Mouse (Mus musculus) macrophage (primary cell): ENCODE measurements around the gene BC147527. TPM values are rescaled to one million over a fixed set of nuclear protein-coding genes. Genes with fewer than 3 reads are reported as not detected.
"Not testable (repeated sequence)": the region's sequence is repeated elsewhere in the genome, so short reads cannot be mapped to it uniquely, and the experiment has no call there.

Experiments
- H3K27ac ChIP-seq: fragments of 350-480 bp; formaldehyde crosslinking; 2 replicates; pipeline ENCODE4 v1.9.0; 2021
- H3K36me3 ChIP-seq: fragments of 350-480 bp; formaldehyde crosslinking; 2 replicates; pipeline ENCODE4 v1.9.0; 2021; ENCODE audit errors: inconsistent target
- H3K4me3 ChIP-seq: fragments of 350-480 bp; formaldehyde crosslinking; 2 replicates; pipeline ENCODE4 v1.9.0; 2021; ENCODE audit errors: inconsistent target
- H3K79me2 ChIP-seq: fragments of 350-480 bp; formaldehyde crosslinking; 2 replicates; pipeline ENCODE4 v1.9.0; 2021; ENCODE audit errors: inconsistent target
- WGBS: methylation state at CpG from one replicate; pipeline ENCODE4 v1.1.7; 2026; ENCODE audit warnings: inconsistent platforms; ENCODE audit not compliant: missing documents; 5-methylcytosine and 5-hydroxymethylcytosine counted together
- polyA plus RNA-seq: library from polyadenylated mRNA; stranded (reverse); fragments of 250-400 nt; gene quantifications from 3 replicates; pipeline ENCODE4 v1.2.4, GENCODE M21; 2018; ENCODE audit warnings: inconsistent platforms
- total RNA-seq, 78 experiments: library from RNA; depleted of rRNA; stranded (reverse); fragments of 250-400 nt; gene quantifications; 1 replicate in 9 of 78; 2 replicates in 24 of 78; 3 replicates in 43 of 78; 4 replicates in 2 of 78; pipeline ENCODE4 v1.2.4; 2018; ENCODE audit warnings: inconsistent platforms in 56 of 78

The BC147527 gene
- total RNA-seq (2018; cell fraction: chromatin; rRNA removed) = 10 to 100 TPM in 11 of 26 experiments, 1 to 10 TPM in 9, under 1 TPM in 2, not detected in 4; 0.49 to 40.3 (median 9.2) TPM
- total RNA-seq (2018; cell fraction: cytosol; rRNA removed) = 10 to 100 TPM in 13 of 26 experiments, 1 to 10 TPM in 13; 2.4 to 67.9 (median 13.3) TPM
- 10 to 100 TPM in 15 of 26 experiments, 1 to 10 TPM in 11; 1.3 to 92.4 (median 14.4) TPM for total RNA-seq (2018; cell fraction: nucleus; rRNA removed)
- 5.4 to 17.8 TPM (median 7.1 TPM) in 3 replicates for polyA plus RNA-seq

DNA sequence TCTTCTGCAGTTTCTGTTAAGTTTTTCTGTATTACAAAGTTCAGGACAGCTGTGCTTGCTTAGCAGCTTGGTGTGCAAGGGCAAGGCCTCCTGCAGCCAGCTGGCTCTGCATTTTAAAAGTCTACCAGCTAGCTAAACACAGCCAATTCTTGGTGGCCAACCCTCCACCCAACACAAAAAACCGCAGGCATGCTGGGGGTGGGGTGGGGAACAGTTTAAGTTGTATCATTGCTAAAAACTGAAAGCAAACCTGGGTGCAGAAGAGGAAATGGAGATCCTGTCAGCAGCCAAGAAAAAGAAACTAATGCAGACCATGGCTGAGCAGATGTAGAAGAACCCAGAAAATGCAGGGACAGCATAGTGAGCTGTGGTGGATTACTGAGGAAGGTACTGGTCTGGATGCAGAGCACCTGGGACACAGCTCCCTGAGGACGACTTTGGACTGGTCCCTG is at the start of gene BC147527:
Gene BC147527, plus strand, starts transcription at position 402 of the 452 bp plus-strand sequence.
- 0% methylated on average over 2 of the region's 2 CpGs for WGBS
- peaks cover 14% of the 10 kb centered on the region; the same call in 1 of the 2 replicates for H3K79me2 ChIP-seq
- H3K27ac ChIP-seq = peak within 1 kb of the TSS; percentile 88
- H3K4me3 ChIP-seq = no peak within 1 kb of the TSS
- peaks cover 6% of the 10 kb centered on the region; the same call in 1 of the 2 replicates for H3K36me3 ChIP-seq

DNA sequence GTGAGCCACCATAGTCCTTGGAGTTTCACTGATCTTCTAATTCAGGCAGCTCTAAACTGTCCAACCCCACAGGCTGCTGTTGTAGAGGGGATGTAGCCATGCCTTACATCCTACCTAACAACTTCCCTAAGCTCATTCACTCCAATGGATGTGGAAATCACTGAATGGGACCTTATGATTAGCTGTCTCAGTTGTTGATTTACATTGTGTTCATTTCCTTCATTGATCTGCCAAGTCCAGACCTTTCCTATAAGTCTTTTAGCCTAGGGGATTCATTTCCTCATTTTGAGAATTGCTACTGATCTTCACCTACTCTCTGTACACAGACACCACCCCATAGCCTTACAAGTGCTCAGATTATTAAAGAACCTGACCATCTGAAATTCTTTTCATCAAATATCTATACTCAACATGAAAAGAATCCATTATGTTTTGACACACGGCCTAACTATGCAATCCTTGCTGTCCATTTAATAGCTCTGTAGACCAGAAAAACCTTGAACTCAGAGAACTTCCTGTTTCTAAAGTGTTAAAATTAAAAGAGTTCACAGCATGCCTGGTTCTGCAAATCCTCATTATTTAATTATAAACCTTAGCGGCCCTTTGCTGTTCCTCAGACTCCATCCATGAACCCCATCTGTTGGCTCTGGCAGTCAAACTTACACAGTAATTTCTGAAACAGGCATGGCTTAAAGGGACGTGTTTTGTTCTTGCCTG is 48.8 kb upstream of the BC147527 start:
- not testable (repeated sequence) for H3K27ac ChIP-seq, H3K79me2 ChIP-seq, H3K4me3 ChIP-seq, H3K36me3 ChIP-seq
- WGBS = no CpG with 5 or more reads among the region's 3 CpGs

DNA sequence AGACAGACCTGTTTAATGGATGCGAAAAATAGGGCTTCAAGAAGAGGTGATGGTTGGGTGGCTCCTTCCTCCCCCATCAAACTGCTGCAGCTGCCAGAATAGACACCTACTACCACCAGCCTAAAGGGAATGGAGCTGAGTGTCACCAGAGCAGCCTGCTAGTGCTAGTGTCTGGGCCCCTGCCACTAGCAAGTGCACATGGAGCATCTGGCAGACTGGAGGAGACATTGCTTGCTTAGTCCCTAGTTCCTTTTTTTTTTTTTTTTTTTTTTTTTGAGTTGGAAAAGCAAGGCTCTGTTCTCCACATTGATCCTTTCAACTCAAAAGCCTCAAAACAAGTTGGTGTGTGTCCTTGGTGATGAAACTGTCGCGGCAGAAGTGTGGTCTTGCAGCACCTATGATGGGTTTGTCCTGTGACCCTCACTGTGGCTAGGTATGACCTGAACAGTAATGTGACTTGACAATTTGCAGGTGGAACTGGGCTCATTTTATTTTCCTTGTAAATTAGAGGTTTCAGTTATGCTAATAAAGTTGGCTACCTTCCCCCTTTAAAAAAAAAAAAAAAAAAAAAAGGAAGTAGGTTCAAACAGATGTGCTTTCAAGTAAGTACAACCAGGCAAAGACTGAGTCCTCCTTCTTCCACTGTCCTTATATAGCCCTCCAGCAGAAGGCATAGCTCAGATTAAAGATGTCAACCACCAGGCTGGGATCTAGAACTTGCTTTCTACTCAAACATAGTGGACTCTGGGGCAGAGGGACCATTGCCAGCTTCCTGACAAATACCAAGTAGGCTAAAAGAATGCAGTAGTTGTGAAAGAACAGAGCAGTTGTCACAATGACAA is 41.2 kb upstream of the BC147527 start:
- not testable (repeated sequence) for H3K27ac ChIP-seq, H3K36me3 ChIP-seq, H3K79me2 ChIP-seq, H3K4me3 ChIP-seq
- WGBS = 0% methylated on average over 2 of the region's 3 CpGs

DNA sequence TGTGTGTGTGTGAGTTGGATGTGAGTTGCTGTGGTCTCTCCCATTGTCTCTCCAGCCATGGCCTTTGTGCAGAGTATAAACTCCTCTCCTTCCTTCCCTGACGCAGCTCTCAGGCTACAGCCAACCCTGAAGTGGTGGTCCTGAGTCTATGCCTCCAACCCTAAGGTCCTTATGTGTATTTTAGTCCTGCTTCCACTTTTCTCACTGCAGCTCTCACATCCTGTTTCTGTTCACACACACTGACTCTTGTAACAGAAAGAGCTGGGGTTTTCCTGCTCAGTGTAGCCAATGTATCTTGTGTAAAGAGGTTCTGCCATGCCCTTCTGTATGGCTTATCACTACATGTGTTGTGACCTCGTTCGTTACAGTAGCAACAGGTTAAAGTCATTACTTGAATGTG is 40.5 kb upstream of the BC147527 start:
- H3K36me3 ChIP-seq, H3K27ac ChIP-seq, H3K79me2 ChIP-seq, H3K4me3 ChIP-seq: not testable (repeated sequence)
- WGBS = 7% methylated on average over 2 of the region's 3 CpGs

DNA sequence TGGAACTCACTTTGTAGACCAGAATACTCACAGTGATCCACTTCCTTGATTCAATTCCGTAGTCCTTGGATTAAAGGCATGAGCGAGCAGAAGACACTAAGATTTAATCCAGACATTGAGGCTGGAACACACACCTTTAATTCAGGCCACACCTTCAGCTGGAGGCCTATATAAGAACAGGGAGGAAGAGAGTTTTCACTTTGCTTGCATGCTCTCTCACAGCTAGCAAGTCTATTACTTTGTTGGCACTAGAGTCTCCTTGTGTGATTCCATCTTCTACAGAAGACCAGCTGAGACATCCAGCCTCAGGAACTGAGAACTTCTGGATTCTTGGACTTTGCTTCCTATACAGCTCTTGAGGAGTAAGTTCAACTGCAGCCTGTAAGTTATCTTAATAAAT is 37.3 kb upstream of the BC147527 start, which contains the start of gene AF067061:
Gene AF067061, plus strand, starts transcription at position 245 of the 400 bp plus-strand sequence.
- not testable (repeated sequence) for H3K36me3 ChIP-seq, H3K27ac ChIP-seq, H3K4me3 ChIP-seq, H3K79me2 ChIP-seq
- 95% methylated on average over 2 of the region's 2 CpGs for WGBS

DNA sequence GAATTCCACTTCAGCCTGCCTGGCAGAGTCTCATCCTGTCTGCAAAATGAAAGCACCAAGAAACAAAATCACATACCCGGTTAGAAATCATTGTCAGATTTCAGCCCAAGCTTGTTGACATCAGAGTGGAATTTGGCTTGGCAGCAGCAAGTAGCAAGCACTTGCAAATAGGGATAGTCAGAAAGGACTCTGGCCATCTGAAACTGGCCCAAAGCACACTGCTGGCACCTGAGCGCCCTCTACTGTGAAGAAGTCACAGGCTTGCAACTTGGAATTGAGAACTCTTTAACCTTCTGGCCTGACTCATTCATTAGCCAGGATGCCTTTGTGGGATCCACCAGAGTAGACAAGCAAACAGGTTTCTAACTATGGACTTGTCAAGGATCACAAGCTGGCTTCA is 22.4 kb upstream of the BC147527 start:
- H3K36me3 ChIP-seq, H3K27ac ChIP-seq, H3K4me3 ChIP-seq, H3K79me2 ChIP-seq: not testable (repeated sequence)
- 69% methylated on average over 1 of the region's 2 CpGs for WGBS

DNA sequence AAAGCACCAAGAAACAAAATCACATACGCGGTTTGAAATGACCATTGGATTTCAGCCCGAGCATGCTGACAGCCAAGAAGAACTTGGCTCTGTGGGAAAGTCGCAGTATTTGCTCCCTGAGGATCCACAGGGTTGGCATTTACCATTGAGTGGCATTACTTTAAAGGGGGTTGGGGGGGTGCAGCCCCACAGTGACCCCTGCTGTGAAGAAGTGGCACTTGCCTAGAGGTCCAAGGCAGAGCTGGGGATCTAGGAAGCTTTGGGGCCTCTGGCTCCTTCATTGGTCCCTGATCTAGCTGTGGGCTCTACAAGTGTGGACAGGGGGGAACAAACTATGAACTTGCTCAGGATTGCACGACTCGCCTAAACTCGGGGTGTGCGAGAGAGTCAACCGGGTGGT is 21.4 kb upstream of the BC147527 start:
- H3K36me3 ChIP-seq = no peaks in the 10 kb centered on the region
- H3K4me3 ChIP-seq = no peak overlapping the region
- 92% methylated on average over 9 of the region's 9 CpGs for WGBS
- H3K27ac ChIP-seq = no peak overlapping the region
- no peaks in the 10 kb centered on the region for H3K79me2 ChIP-seq

DNA sequence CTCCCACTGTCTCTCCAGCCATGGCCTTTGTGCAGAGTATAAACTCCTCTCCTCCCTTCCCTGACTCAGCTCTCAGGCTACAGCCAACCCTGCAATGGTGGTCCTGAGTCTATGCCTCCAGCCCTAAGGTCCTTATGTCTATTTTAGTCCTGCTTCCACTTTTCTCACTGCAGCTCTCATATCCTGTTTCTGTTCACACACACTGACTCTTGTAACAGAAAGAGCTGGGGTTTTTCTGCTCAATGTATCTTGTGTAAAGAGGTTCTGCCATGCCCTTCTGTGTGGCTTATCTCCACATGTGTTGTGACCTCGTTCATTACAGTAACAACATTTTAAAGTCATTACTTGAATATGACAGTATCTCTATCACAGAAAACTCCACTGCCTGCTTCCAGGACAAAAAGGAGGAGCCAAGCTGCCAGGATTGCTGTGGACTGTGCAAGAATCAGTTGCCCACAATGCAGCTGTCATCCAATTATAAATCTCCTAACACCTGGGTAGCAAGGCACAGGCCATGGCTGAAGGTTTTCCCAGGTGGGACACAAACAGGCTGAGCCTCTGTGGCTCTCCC is 783 bp upstream of the BC147527 start:
- Histone ChIP-seq H3K79me2 (peaks cover 14% of the 10 kb centered on the region; the same call in 1 of the 2 replicates), H3K27ac (peak overlapping the region; percentile 88), H3K36me3 (no peaks in the 10 kb centered on the region; the same call in 1 of the 2 replicates), H3K4me3 (no peak overlapping the region)
- WGBS = 0% methylated on average over 1 of the region's 1 CpGs

DNA sequence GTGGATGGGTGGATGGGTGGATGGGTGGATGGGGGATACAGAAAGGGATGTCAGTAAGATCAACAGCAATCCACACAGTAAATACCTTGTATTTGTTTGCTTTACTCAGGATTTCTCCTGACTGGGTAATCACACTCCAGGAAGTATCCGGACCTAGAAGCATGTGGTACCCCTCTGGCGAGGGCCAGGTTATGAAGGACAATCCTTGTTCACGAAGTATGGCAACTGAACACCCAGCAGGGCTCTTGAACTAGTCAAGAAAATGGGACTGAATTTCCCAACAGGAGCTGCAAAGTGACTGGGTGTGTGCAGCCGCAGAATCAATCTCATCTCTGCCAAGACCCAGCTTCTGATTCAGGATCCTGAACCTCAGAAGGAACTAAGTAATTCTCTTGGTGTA is 661 bp downstream of the BC147527 start:
- H3K27ac ChIP-seq = peak overlapping the region; percentile 88
- peaks cover 14% of the 10 kb centered on the region; the same call in 1 of the 2 replicates for H3K79me2 ChIP-seq
- no peak overlapping the region for H3K4me3 ChIP-seq
- WGBS = 91% methylated on average over 4 of the region's 4 CpGs
- H3K36me3 ChIP-seq = peaks cover 10% of the 10 kb centered on the region; the same call in 1 of the 2 replicates

DNA sequence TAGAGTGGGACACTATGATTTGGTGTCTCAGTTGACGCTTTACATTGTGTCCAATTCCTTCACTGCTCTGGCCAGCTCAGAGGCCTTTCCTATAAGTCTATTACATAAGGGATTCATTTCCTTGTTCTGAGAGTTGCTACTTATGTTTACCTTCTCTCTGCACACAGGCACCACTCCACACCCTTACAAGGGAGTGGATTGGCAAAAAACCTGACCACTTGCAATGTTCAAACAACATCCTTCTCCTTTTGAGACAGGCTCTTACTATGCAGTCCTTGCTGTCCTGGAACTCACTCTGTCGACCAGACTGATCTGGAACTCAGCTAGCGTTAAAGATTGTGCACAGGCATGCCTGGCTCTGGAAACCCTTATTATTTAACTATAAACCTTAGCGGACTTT is 10.6 kb downstream of the BC147527 start:
- 64% methylated on average over 4 of the region's 4 CpGs for WGBS
- H3K4me3 ChIP-seq = no peak overlapping the region

DNA sequence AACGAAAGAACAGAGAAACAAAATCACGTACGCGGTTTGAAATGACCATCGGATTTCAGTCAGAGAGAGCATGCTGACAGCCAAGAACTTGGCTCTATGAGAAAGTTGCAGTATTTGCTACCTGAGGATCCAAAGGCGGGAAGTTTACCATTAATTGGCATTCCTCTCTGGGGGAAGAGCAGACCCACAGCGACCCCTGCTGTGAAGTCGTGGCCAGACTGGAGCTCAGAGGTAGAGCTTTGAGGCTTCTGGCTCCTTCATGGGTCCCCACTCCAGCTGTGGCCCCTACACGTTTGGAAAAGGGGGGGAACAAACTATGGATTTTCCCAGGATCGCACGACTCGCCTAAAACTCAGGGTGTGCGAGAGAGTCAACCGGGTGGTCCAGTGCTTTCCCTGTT is 13.4 kb downstream of the BC147527 start:
- 49% methylated on average over 14 of the region's 14 CpGs for WGBS
- no peak overlapping the region for H3K4me3 ChIP-seq
- no peaks in the 10 kb centered on the region for H3K36me3 ChIP-seq
- no peak overlapping the region for H3K27ac ChIP-seq
- H3K79me2 ChIP-seq = no peaks in the 10 kb centered on the region

More for the DNA sequence above, 10.6 kb downstream of the BC147527 start:
- Histone ChIP-seq H3K36me3 (peaks cover 7% of the 10 kb centered on the region; the same call in 1 of the 2 replicates), H3K79me2 (no peaks in the 10 kb centered on the region), H3K27ac (no peak overlapping the region)

DNA sequence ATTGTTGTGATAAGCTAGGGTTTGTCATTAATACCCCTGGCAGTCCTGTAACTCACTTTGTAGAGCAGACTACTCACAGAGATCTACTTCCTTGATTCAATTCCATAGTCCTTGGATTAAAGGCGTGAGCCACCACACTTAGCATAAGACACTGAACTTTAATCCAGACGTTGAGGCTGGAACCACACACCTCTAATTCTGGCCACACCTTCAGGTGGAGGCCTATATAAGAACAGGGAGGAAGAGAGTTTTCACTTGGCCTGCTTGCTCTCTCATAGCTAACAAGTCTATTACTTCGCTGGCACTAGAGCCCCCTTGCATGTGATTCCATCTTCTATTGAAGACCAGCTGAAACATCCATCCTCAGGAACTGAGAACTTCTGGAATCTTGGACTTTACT is 16.4 kb downstream of the BC147527 start, which contains the start of gene Tcstv3:
Gene Tcstv3, plus strand, starts transcription at position 301 of the 400 bp plus-strand sequence.
- 87% methylated on average over 3 of the region's 3 CpGs for WGBS
- H3K4me3 ChIP-seq, H3K36me3 ChIP-seq, H3K27ac ChIP-seq, H3K79me2 ChIP-seq: not testable (repeated sequence)

DNA sequence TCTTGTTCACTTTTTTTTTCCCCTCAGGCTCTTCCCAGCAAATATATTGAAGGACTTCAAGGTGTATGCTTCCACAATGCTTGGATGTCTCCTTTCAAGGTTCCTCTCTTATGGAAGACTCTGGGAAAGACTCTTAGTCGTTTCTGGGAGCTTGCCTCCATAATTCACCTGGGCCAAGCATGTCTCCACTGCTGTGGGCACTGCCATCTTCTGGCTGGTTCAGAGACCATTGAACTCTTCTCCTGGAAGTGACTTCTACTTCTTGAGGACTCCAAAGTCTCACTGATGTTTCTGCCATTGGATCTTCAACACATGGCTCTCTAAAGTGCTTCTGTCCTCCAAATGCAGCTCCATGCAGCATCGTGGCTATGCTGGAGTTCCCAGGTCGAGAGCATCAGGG is 20.0 kb downstream of the BC147527 start:
- Histone ChIP-seq H3K36me3 (no peaks in the 10 kb centered on the region), H3K27ac (no peak overlapping the region), H3K4me3 (no peak overlapping the region), H3K79me2 (no peaks in the 10 kb centered on the region)
- WGBS = 80% methylated on average over 3 of the region's 3 CpGs

DNA sequence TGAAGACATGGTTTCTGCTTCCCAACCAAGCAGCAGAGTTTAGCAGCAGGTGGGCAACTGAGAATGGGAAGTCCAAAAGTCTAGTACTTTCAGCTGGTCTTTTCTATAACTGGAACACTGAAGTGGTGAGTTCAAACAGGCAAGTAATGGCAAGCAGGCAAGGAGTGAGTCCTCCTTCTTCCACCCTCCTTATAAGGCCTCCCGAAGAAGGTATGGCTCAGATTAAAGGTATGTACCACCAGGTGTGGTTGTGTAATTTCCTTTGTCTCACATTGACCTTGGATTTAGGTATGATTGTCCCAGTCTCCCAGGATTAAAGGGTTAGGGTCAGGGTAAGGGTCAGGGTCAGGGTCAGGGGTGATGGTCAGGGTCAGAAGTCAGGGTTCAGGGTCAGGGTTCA is 20.5 kb downstream of the BC147527 start:
- Histone ChIP-seq H3K36me3 (no peaks in the 10 kb centered on the region), H3K27ac (no peak overlapping the region), H3K4me3 (no peak overlapping the region), H3K79me2 (no peaks in the 10 kb centered on the region)
- WGBS = 82% methylated on average over 1 of the region's 1 CpGs
